Mouse (Mus musculus) liver, embryonic 16.5 days (tissue): ENCODE measurements around the gene Ppef1. TPM values are rescaled to one million over a fixed set of nuclear protein-coding genes. Genes with fewer than 3 reads are reported as not detected.
"Not testable (repeated sequence)": the region's sequence is repeated elsewhere in the genome, so short reads cannot be mapped to it uniquely, and the experiment has no call there.

Experiments used
- ATAC-seq: fragments of 200-750 bp; cut with Nextera tagmentation; 2 replicates; pipeline ENCODE4 v1.8.0; 2017; ENCODE audit warnings: low read depth, mild to moderate bottlenecking, moderate number of reproducible peaks, moderate library complexity
- H3K27ac ChIP-seq: fragments of 300-500 bp; sonication (generic); 2 replicates; pipeline ENCODE4 v1.5.1; 2014; ENCODE audit warnings: mild to moderate bottlenecking, low read length
- H3K27me3 ChIP-seq: fragments of 300-500 bp; sonication (generic); 2 replicates; pipeline ENCODE4 v1.6.1; 2014; ENCODE audit warnings: low read depth, low read length, mixed read lengths; ENCODE audit not compliant: control insufficient read depth, insufficient read depth
- H3K36me3 ChIP-seq: fragments of 300-500 bp; sonication (generic); 2 replicates; pipeline ENCODE4 v1.6.1; 2014; ENCODE audit warnings: mild to moderate bottlenecking; ENCODE audit not compliant: control insufficient read depth, insufficient read depth
- H3K4me1 ChIP-seq: fragments of 300-500 bp; sonication (generic); 2 replicates; pipeline ENCODE4 v1.6.1; 2014; ENCODE audit warnings: low read depth, low read length, mixed read lengths; ENCODE audit not compliant: control insufficient read depth
- H3K4me2 ChIP-seq: fragments of 300-500 bp; sonication (generic); 2 replicates; pipeline ENCODE4 v1.6.1; 2014; ENCODE audit warnings: low read depth, low read length, mixed read lengths
- H3K4me3 ChIP-seq: fragments of 300-500 bp; sonication (generic); 2 replicates; pipeline ENCODE4 v1.5.1; 2014; ENCODE audit warnings: low read depth, mild to moderate bottlenecking, low read length
- H3K9ac ChIP-seq: fragments of 300-500 bp; sonication (generic); 2 replicates; pipeline ENCODE4 v1.6.1; 2014; ENCODE audit warnings: low read depth, low read length
- H3K9me3 ChIP-seq: fragments of 300-500 bp; sonication (generic); replicated peaks from 2 replicates; pipeline ENCODE4 v1.6.1; 2016; ENCODE audit warnings: low read length; ENCODE audit not compliant: control insufficient read depth
- WGBS: fragments of 180-500 bp; shearing (Covaris S2); extraction: QIAGEN DNeasy Blood & Tissue Kit; methylation state at CpG from one replicate; pipeline ENCODE4 v1.1.7; 2014; ENCODE audit not compliant: insufficient replicate concordance; 5-methylcytosine and 5-hydroxymethylcytosine counted together
- polyA plus RNA-seq: library from polyadenylated mRNA; unstranded; fragments of >200 nt; fragmentation: Nextera tagmentation; extraction: Ambion mirVana; gene quantifications from 2 replicates; pipeline ENCODE4 v1.2.1, GENCODE M21; 2015

Gene Ppef1
- polyA plus RNA-seq, result 0.04 TPM in 1 of 2 replicates, not detected in the other

GRCm38 (mm10) chrX:160735650-160736049 is at the start of gene Ppef1:
Ppef1 (minus strand) TSS chrX:160735765.
- no peak for ATAC-seq
- no peaks in the 10 kb centered on the region for H3K9me3 ChIP-seq
- H3K36me3 ChIP-seq, result no peaks in the 10 kb centered on the region
- no peak within 1 kb of the TSS for H3K27ac ChIP-seq
- H3K4me3 ChIP-seq, result no peak within 1 kb of the TSS
- H3K4me1 ChIP-seq, result no peaks in the 10 kb centered on the region
- no peak within 1 kb of the TSS for H3K9ac ChIP-seq
- WGBS, result 72% methylated on average over 5 of the region's 5 CpGs
- H3K4me2 ChIP-seq, result no peak within 1 kb of the TSS
- no peaks in the 10 kb centered on the region; the same call in 1 of the 2 replicates for H3K27me3 ChIP-seq

GRCm38 (mm10) chrX:160782276-160782675 is 46.7 kb upstream of the Ppef1 start:
- Histone ChIP-seq H3K4me1 (no peaks in the 10 kb centered on the region), H3K36me3 (no peaks in the 10 kb centered on the region), H3K27me3 (no peaks in the 10 kb centered on the region), H3K4me3 (no peak overlapping the region), H3K9me3 (no peaks in the 10 kb centered on the region), H3K4me2 (no peak overlapping the region), H3K9ac (no peak overlapping the region), H3K27ac (no peak overlapping the region)
- ATAC-seq, result no peak
- WGBS, result 53% methylated on average over 5 of the region's 5 CpGs

GRCm38 (mm10) chrX:160773033-160773432 is 37.5 kb upstream of the Ppef1 start:
- WGBS, result 32% methylated on average over 1 of the region's 1 CpGs
- no peaks in the 10 kb centered on the region for H3K36me3 ChIP-seq
- H3K27me3 ChIP-seq, result no peaks in the 10 kb centered on the region
- no peaks in the 10 kb centered on the region for H3K9me3 ChIP-seq
- H3K4me3 ChIP-seq, result no peak overlapping the region
- no peak overlapping the region for H3K4me2 ChIP-seq
- H3K27ac ChIP-seq, result no peak overlapping the region
- no peak for ATAC-seq
- H3K4me1 ChIP-seq, result no peaks in the 10 kb centered on the region
- H3K9ac ChIP-seq, result no peak overlapping the region

GRCm38 (mm10) chrX:160769622-160770021 is 34.1 kb upstream of the Ppef1 start:
- not testable (repeated sequence) for H3K9ac ChIP-seq, ATAC-seq, H3K4me2 ChIP-seq, H3K27me3 ChIP-seq, H3K4me1 ChIP-seq, H3K36me3 ChIP-seq, H3K4me3 ChIP-seq, H3K9me3 ChIP-seq, H3K27ac ChIP-seq
- WGBS, result 73% methylated on average over 5 of the region's 5 CpGs

- Histone ChIP-seq H3K9me3 (no peaks in the 10 kb centered on the region), H3K9ac (no peak within 1 kb of the TSS), H3K36me3 (no peaks in the 10 kb centered on the region), H3K27ac (no peak within 1 kb of the TSS), H3K4me3 (peak within 1 kb of the TSS; percentile 67), H3K27me3 (no peaks in the 10 kb centered on the region), H3K4me2 (peak within 1 kb of the TSS; percentile 58), H3K4me1 (no peaks in the 10 kb centered on the region; the same call in 1 of the 2 replicates)
- ATAC-seq, result no peak
- WGBS, result 72% methylated on average over 2 of the region's 2 CpGs
Observed at GRCm38 (mm10) chrX:160767713-160768112, 32.1 kb upstream of the Ppef1 start, which contains the start of gene Rs1. Rs1 (plus strand) TSS chrX:160768013.

- no peaks in the 10 kb centered on the region; the same call in 1 of the 2 replicates for H3K4me1 ChIP-seq
- H3K27me3 ChIP-seq, result no peaks in the 10 kb centered on the region
- peak; percentile 79 for ATAC-seq
- peak overlapping the region; percentile 67 for H3K4me3 ChIP-seq
- no peak overlapping the region for H3K27ac ChIP-seq
- H3K4me2 ChIP-seq, result peak overlapping the region; percentile 58
- 28% methylated on average over 15 of the region's 15 CpGs for WGBS
- no peaks in the 10 kb centered on the region for H3K36me3 ChIP-seq
- H3K9ac ChIP-seq, result peak overlapping the region; percentile 53
- no peaks in the 10 kb centered on the region for H3K9me3 ChIP-seq
Observed at GRCm38 (mm10) chrX:160766233-160766616, 30.7 kb upstream of the Ppef1 start.

- Histone ChIP-seq H3K9ac (peak overlapping the region; percentile 53), H3K36me3 (no peaks in the 10 kb centered on the region), H3K27me3 (no peaks in the 10 kb centered on the region), H3K4me1 (no peaks in the 10 kb centered on the region; the same call in 1 of the 2 replicates), H3K4me3 (peak overlapping the region; percentile 67), H3K27ac (no peak overlapping the region), H3K9me3 (no peaks in the 10 kb centered on the region), H3K4me2 (peak overlapping the region; percentile 58)
- WGBS, result 22% methylated on average over 30 of the region's 30 CpGs
- ATAC-seq, result peak; percentile 92
Observed at GRCm38 (mm10) chrX:160765389-160766232, 30.0 kb upstream of the Ppef1 start.

GRCm38 (mm10) chrX:160750808-160751207 is 15.2 kb upstream of the Ppef1 start:
- H3K4me2 ChIP-seq, result no peak overlapping the region
- no peak for ATAC-seq
- no peak overlapping the region for H3K4me3 ChIP-seq
- no peak overlapping the region for H3K9ac ChIP-seq
- H3K27me3 ChIP-seq, result no peaks in the 10 kb centered on the region; the same call in 1 of the 2 replicates
- no peak overlapping the region for H3K27ac ChIP-seq
- WGBS, result 86% methylated on average over 8 of the region's 8 CpGs
- H3K4me1 ChIP-seq, result no peaks in the 10 kb centered on the region
- H3K36me3 ChIP-seq, result no peaks in the 10 kb centered on the region
- no peaks in the 10 kb centered on the region for H3K9me3 ChIP-seq

- whole genome bisulfite sequencing, result 50% methylated on average over 1 of the region's 1 CpGs
- no peak overlapping the region for H3K27ac ChIP-seq
- H3K4me3 ChIP-seq, result no peak overlapping the region
- no peak overlapping the region for H3K9ac ChIP-seq
- no peaks in the 10 kb centered on the region; the same call in 1 of the 2 replicates for H3K27me3 ChIP-seq
- no peaks in the 10 kb centered on the region for H3K4me1 ChIP-seq
- ATAC-seq, result no peak
- no peak overlapping the region for H3K4me2 ChIP-seq
- H3K36me3 ChIP-seq, result no peaks in the 10 kb centered on the region
- H3K9me3 ChIP-seq, result no peaks in the 10 kb centered on the region
Observed at GRCm38 (mm10) chrX:160748653-160749052, 13.1 kb upstream of the Ppef1 start.
